Mouse (Mus musculus): ENCODE results near the gene Btd. TPM values are rescaled to one million over a fixed set of nuclear protein-coding genes. Genes with fewer than 3 reads are reported as not detected.

The Btd gene
- polyA plus RNA-seq, 1 experiment from 2014 or later = 25.5 TPM

- Histone ChIP-seq H3K27ac (no peak overlapping the region), H3K4me3 (replicated peaks) (no peak overlapping the region), H3K27me3 (no peaks in the 10 kb centered on the region), H3K9me3 (no peaks in the 10 kb centered on the region), H3K4me2 (no peak overlapping the region), H3K36me3 (peaks cover 22% of the 10 kb centered on the region), H3K4me1 (replicated peaks) (peaks cover 38% of the 10 kb centered on the region), H3K9ac (replicated peaks) (no peak overlapping the region)
- 88% methylated on average over 6 of the region's 6 CpGs for WGBS
- no peak for ATAC-seq (ENCODE audit: insufficient number of reproducible peaks, insufficient read depth, low FRiP score, low TSS enrichment, low read depth)
Observed at GRCm38 (mm10) chr14:31667741-31668140, 26.9 kb downstream of the Btd start.

GRCm38 (mm10) chr14:31668326-31668725, 27.5 kb downstream of the Btd start:
- Histone ChIP-seq H3K4me1 (replicated peaks) (peaks cover 32% of the 10 kb centered on the region), H3K9me3 (no peaks in the 10 kb centered on the region)

GRCm38 (mm10) chr14:31669161-31669611, 28.4 kb downstream of the Btd start:
- Histone ChIP-seq H3K27ac (peak overlapping the region; percentile 12; the same call in 1 of the 2 replicates), H3K9ac (replicated peaks) (no peak overlapping the region), H3K4me1 (replicated peaks) (peaks cover 23% of the 10 kb centered on the region), H3K36me3 (peaks cover 22% of the 10 kb centered on the region), H3K9me3 (no peaks in the 10 kb centered on the region), H3K4me3 (replicated peaks) (no peak overlapping the region), H3K4me2 (no peak overlapping the region), H3K27me3 (no peaks in the 10 kb centered on the region)
- no peak for ATAC-seq (ENCODE audit: insufficient number of reproducible peaks, insufficient read depth, low FRiP score, low TSS enrichment, low read depth)
- WGBS = 78% methylated on average over 13 of the region's 13 CpGs

More at GRCm38 (mm10) chr14:31668326-31668725, 27.5 kb downstream of the Btd start:
- Histone ChIP-seq H3K27me3 (no peaks in the 10 kb centered on the region), H3K4me3 (replicated peaks) (no peak overlapping the region), H3K4me2 (no peak overlapping the region), H3K27ac (0 out of 2 replicates have a peak overlapping the region, but pooled peaks have one; percentile 23), H3K9ac (replicated peaks) (no peak overlapping the region), H3K36me3 (peaks cover 22% of the 10 kb centered on the region)
- no peak for ATAC-seq (ENCODE audit: insufficient number of reproducible peaks, insufficient read depth, low FRiP score, low TSS enrichment, low read depth)
- WGBS = 87% methylated on average over 13 of the region's 13 CpGs

- Histone ChIP-seq H3K27me3 (no peaks in the 10 kb centered on the region), H3K9me3 (no peaks in the 10 kb centered on the region), H3K9ac (replicated peaks) (no peak overlapping the region), H3K4me3 (replicated peaks) (no peak overlapping the region), H3K36me3 (peaks cover 22% of the 10 kb centered on the region), H3K4me2 (no peak overlapping the region), H3K27ac (peak overlapping the region; percentile 12), H3K4me1 (replicated peaks) (peaks cover 17% of the 10 kb centered on the region)
- no peak for ATAC-seq (ENCODE audit: insufficient number of reproducible peaks, insufficient read depth, low FRiP score, low TSS enrichment, low read depth)
- whole genome bisulfite sequencing = 75% methylated on average over 15 of the region's 15 CpGs
Observed at GRCm38 (mm10) chr14:31669642-31670490, 29.0 kb downstream of the Btd start.

GRCm38 (mm10) chr14:31671635-31672320, 30.9 kb downstream of the Btd start:
- Histone ChIP-seq H3K27ac (0 out of 2 replicates have a peak overlapping the region, but pooled peaks have one; percentile 23), H3K27me3 (no peaks in the 10 kb centered on the region), H3K4me1 (replicated peaks) (peaks cover 7% of the 10 kb centered on the region; the same call in 1 of the 2 replicates), H3K36me3 (peaks cover 15% of the 10 kb centered on the region), H3K9me3 (no peaks in the 10 kb centered on the region), H3K4me3 (replicated peaks) (no peak overlapping the region), H3K9ac (replicated peaks) (0 out of 2 replicates have a peak overlapping the region, but pooled peaks have one; percentile 23), H3K4me2 (no peak overlapping the region)
- ATAC-seq (ENCODE audit: insufficient number of reproducible peaks, insufficient read depth, low FRiP score, low TSS enrichment, low read depth) = no peak
- 76% methylated on average over 10 of the region's 10 CpGs for WGBS

GRCm38 (mm10) chr14:31680656-31681055, 39.8 kb downstream of the Btd start:
- Histone ChIP-seq H3K4me1 (replicated peaks) (0 out of 2 replicates have a peak, but pooled peaks cover 2% of the 10 kb centered on the region), H3K9ac (replicated peaks) (no peak overlapping the region), H3K4me3 (replicated peaks) (no peak overlapping the region), H3K9me3 (no peaks in the 10 kb centered on the region), H3K27ac (no peak overlapping the region), H3K27me3 (no peaks in the 10 kb centered on the region), H3K36me3 (no peaks in the 10 kb centered on the region), H3K4me2 (no peak overlapping the region)
- ATAC-seq (ENCODE audit: insufficient number of reproducible peaks, insufficient read depth, low FRiP score, low TSS enrichment, low read depth) = no peak
- WGBS = 90% methylated on average over 3 of the region's 3 CpGs

- no peaks in the 10 kb centered on the region for H3K36me3 ChIP-seq
- ATAC-seq (ENCODE audit: insufficient number of reproducible peaks, insufficient read depth, low FRiP score, low TSS enrichment, low read depth) = no peak
- H3K4me3 ChIP-seq (replicated peaks) = no peak overlapping the region
- 90% methylated on average over 9 of the region's 9 CpGs for WGBS
- H3K27ac ChIP-seq = 0 out of 2 replicates have a peak overlapping the region, but pooled peaks have one; percentile 54
- H3K4me2 ChIP-seq = no peak overlapping the region
- no peaks in the 10 kb centered on the region for H3K27me3 ChIP-seq
- no peaks in the 10 kb centered on the region for H3K9me3 ChIP-seq
- H3K4me1 ChIP-seq (replicated peaks) = 0 out of 2 replicates have a peak, but pooled peaks cover 2% of the 10 kb centered on the region
- no peak overlapping the region for H3K9ac ChIP-seq (replicated peaks)
Observed at GRCm38 (mm10) chr14:31681291-31681690, 40.5 kb downstream of the Btd start.

GRCm38 (mm10) chr14:31681931-31682555, 41.2 kb downstream of the Btd start:
- Histone ChIP-seq H3K4me3 (replicated peaks) (no peak overlapping the region), H3K36me3 (no peaks in the 10 kb centered on the region), H3K27ac (peak overlapping the region; percentile 54; the same call in 1 of the 2 replicates), H3K9ac (replicated peaks) (no peak overlapping the region), H3K4me1 (replicated peaks) (0 out of 2 replicates have a peak, but pooled peaks cover 2% of the 10 kb centered on the region), H3K27me3 (no peaks in the 10 kb centered on the region), H3K4me2 (no peak overlapping the region), H3K9me3 (no peaks in the 10 kb centered on the region)
- 47% methylated on average over 5 of the region's 5 CpGs for WGBS
- no peak for ATAC-seq (ENCODE audit: insufficient number of reproducible peaks, insufficient read depth, low FRiP score, low TSS enrichment, low read depth)

- no peak overlapping the region for H3K27ac ChIP-seq
- H3K4me2 ChIP-seq = no peak overlapping the region
- 78% methylated on average over 2 of the region's 2 CpGs for WGBS
- no peak overlapping the region for H3K4me3 ChIP-seq (replicated peaks)
- H3K9me3 ChIP-seq = no peaks in the 10 kb centered on the region
- no peaks in the 10 kb centered on the region for H3K27me3 ChIP-seq
- H3K9ac ChIP-seq (replicated peaks) = no peak overlapping the region
- H3K4me1 ChIP-seq (replicated peaks) = 0 out of 2 replicates have a peak, but pooled peaks cover 2% of the 10 kb centered on the region
- H3K36me3 ChIP-seq = no peaks in the 10 kb centered on the region
- no peak for ATAC-seq (ENCODE audit: insufficient number of reproducible peaks, insufficient read depth, low FRiP score, low TSS enrichment, low read depth)
Observed at GRCm38 (mm10) chr14:31683610-31684009, 42.8 kb downstream of the Btd start.

- Histone ChIP-seq H3K27me3 (no peaks in the 10 kb centered on the region), H3K9ac (replicated peaks) (no peak overlapping the region), H3K27ac (no peak overlapping the region), H3K4me1 (replicated peaks) (0 out of 2 replicates have a peak, but pooled peaks cover 2% of the 10 kb centered on the region), H3K36me3 (no peaks in the 10 kb centered on the region), H3K4me2 (no peak overlapping the region), H3K9me3 (no peaks in the 10 kb centered on the region), H3K4me3 (replicated peaks) (no peak overlapping the region)
- 68% methylated on average over 7 of the region's 7 CpGs for WGBS
- no peak for ATAC-seq (ENCODE audit: insufficient number of reproducible peaks, insufficient read depth, low FRiP score, low TSS enrichment, low read depth)
Observed at GRCm38 (mm10) chr14:31684343-31685040, 43.7 kb downstream of the Btd start.
